7 mouse cellular contexts compared by ENCODE assay signal in genomic region chr16:72808351-72808750, GRCm38 (mm10).
DNase-seq lines count a peak whose midpoint lies in the region; ATAC-seq lines count a peak whose summit lies in the region.

No protein-coding gene starts in this region.

- no peak overlapping the region for H3K9ac ChIP-seq in lung, embryonic 15.5 days
- H3K9ac ChIP-seq in forebrain, embryonic 15.5 days (replicated peaks): no peak overlapping the region

- peak overlapping the region; percentile 29 for H3K4me2 ChIP-seq in lung, embryonic 15.5 days
- no peak overlapping the region for H3K4me2 ChIP-seq in forebrain, embryonic 15.5 days (replicated peaks)

- H3K4me1 ChIP-seq in lung, embryonic 15.5 days: 0 out of 2 replicates have a peak, but pooled peaks cover 5% of the 10 kb centered on the region
- H3K4me1 ChIP-seq in heart, embryonic 10.5 days: no peaks in the 10 kb centered on the region
- H3K4me1 ChIP-seq in forebrain, embryonic 15.5 days: peaks cover 11% of the 10 kb centered on the region

- H3K9me3 ChIP-seq in lung, embryonic 15.5 days: no peaks in the 10 kb centered on the region
- H3K9me3 ChIP-seq in heart, embryonic 10.5 days: no peaks in the 10 kb centered on the region
- H3K9me3 ChIP-seq in forebrain, embryonic 15.5 days: no peaks in the 10 kb centered on the region

- H3K36me3 ChIP-seq in lung, embryonic 15.5 days: no peaks in the 10 kb centered on the region
- no peaks in the 10 kb centered on the region for H3K36me3 ChIP-seq in heart, embryonic 10.5 days
- no peaks in the 10 kb centered on the region for H3K36me3 ChIP-seq in forebrain, embryonic 15.5 days

- no peaks in the 10 kb centered on the region for H3K27me3 ChIP-seq in lung, embryonic 15.5 days
- H3K27me3 ChIP-seq in heart, embryonic 10.5 days (ENCODE audit: insufficient read depth, poor library complexity, severe bottlenecking): no peaks in the 10 kb centered on the region
- H3K27me3 ChIP-seq in forebrain, embryonic 15.5 days: no peaks in the 10 kb centered on the region

- 31% methylated on average over 10 of the region's 10 CpGs for WGBS in lung, embryonic 15.5 days
- 30% methylated on average over 10 of the region's 10 CpGs for WGBS in heart, embryonic 10.5 days
- WGBS in forebrain, embryonic 15.5 days: 73% methylated on average over 10 of the region's 10 CpGs

- ATAC-seq in lung, embryonic 15.5 days (ENCODE audit: borderline replicate concordance, extremely low read depth, low FRiP score, low TSS enrichment): peak; percentile 35; the same call in 1 of the 2 replicates
- no peak for ATAC-seq in forebrain, embryonic 15.5 days (replicated peaks)

- H3K4me3 ChIP-seq in lung, embryonic 15.5 days: 0 out of 2 replicates have a peak overlapping the region, but pooled peaks have one; percentile 6
- peak overlapping the region; percentile 29; the same call in 1 of the 2 replicates for H3K4me3 ChIP-seq in heart, embryonic 10.5 days
- H3K4me3 ChIP-seq in forebrain, embryonic 15.5 days: no peak overlapping the region

- no peak for DNase-seq in lung, adult 18-20 months
- DNase-seq in heart, embryonic 10.5 days (ENCODE audit: low spot score): peak; percentile 77
- DNase-seq in kidney, postnatal 10 days: peak; percentile 23
- DNase-seq in mesoderm, embryonic 11.5 days (ENCODE audit: low read depth, low spot score): peak; percentile 45
- no peak for DNase-seq in left cerebral cortex, postnatal 14 days (ENCODE audit: low spot score in 2 of 2)

- intact Hi-C loops in left cerebral cortex, postnatal 14 days (cut with DNase I): no loop called here

- no peak overlapping the region for H3K27ac ChIP-seq in lung, embryonic 15.5 days
- peak overlapping the region; percentile 42 for H3K27ac ChIP-seq in heart, embryonic 10.5 days
- H3K27ac ChIP-seq in forebrain, embryonic 15.5 days (replicated peaks): no peak overlapping the region

Comparison
In these comparisons a context has a peak if more than half of its experiments do, and no peak if none do; other contexts are left out.
1. DNase-seq: peak in heart, embryonic 10.5 days (single experiment), kidney, postnatal 10 days (single experiment) and mesoderm, embryonic 11.5 days (single experiment); none in lung, adult 18-20 months (0 of 2) and left cerebral cortex, postnatal 14 days (0 of 2).